Mouse (Mus musculus): ENCODE data around the gene Ikbke.

Ikbke gene

DNA sequence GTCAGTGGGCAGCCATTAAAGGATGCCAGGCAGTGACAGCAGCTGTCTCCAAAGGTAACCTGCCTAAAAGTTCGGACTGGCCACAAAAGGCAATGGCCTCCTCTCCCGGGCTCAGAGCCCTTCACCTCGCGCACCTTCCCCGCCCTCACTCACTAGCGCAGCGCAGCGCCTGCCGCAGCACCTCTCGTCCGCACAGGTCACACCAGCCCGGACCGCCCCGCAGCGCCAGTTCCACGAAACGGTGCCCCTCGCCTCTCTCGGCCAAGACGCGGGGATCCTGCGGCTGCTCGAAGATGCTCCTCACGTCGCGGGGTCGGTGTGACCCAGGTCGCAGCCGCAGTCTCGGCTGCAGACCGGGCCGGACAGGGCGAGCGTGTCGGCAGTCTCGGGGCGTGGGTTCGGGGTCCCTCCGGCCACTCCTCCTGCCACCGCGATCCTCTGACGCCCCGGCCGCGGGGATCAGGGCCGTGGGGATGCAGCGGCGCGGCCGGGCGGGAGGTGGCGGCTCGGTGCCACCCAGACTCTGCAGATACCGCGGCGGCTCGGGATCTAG lies 34.8 kb downstream of the Ikbke start:
- CTCF ChIA-PET: interaction anchor here (0.5 kb wide), 1 partner anchor 321 kb away, joined by 10 read pairs; no protein-coding TSS in a partner anchor

DNA sequence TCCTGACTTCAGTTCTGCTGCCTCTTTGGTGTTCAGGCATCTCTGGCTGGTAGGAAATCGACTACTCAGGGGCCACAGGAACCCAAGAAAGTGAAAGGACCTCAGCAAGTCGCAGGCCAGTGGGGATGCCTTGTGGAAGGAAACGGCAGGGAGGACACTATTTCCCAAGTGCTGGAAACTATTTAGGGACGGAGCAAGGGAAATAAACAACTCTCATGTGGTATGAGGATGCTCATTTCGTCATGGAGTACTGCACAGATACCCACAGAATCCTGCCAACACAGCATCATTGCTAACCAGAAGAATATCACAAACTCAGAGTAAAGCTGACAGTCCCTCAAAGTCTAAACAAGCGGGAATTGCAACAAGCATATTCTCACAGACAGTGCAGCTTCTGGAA lies 36.5 kb downstream of the Ikbke start:
- CTCF ChIA-PET: no interaction called here

DNA sequence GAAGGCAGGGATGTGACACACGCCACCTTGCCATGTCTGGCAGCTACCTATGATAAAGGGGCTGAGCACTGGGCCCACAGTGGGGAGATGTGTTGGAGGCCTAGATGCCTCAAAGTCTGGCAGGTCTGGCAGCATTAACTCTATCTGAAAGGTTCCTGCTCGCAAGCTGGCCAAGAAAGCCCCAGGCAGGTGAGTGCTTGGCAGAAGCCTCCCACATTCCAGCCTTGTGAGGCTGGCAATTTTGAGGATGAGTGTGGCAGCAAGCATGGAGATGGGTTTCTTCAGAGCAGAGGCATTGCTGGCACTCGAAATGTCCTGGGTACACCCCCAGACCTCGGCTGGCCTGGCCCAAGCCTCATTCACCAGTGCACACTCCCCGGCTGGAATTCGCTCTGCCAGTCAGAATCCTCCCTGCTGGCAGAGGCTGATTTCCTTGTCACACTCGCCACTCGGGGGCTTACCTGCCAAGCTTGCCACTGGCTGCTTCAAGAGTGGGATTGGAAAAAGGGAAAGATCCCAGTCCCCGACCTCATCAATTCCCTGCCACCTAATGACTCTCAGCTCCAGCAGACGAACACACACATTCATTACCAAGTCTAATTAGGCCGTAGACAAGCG lies 39.7 kb downstream of the Ikbke start:
- CTCF ChIA-PET: no interaction called here

DNA sequence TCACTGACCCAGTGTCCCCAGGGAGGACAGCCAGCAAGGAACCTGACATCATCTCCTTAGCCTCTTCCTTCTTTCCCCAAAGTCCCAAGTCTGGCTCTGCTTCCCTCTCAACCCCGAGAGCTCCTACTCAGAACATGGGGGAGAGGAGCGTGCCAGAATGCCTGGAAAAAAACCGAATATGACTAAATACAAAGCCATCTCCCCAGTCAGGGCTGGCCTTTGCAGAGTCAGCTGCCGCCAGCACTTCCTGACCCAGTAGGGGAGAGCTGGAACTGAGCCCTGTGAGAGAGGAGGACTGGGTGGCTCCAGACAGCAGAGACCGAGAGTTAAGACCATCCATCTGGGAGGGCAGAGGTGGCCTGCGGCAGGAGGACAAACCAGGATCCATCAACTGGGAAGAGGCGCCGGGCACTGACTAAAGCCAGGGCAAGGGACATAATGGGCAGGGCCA lies 40.5 kb downstream of the Ikbke start:
- CTCF ChIA-PET: no interaction called here

DNA sequence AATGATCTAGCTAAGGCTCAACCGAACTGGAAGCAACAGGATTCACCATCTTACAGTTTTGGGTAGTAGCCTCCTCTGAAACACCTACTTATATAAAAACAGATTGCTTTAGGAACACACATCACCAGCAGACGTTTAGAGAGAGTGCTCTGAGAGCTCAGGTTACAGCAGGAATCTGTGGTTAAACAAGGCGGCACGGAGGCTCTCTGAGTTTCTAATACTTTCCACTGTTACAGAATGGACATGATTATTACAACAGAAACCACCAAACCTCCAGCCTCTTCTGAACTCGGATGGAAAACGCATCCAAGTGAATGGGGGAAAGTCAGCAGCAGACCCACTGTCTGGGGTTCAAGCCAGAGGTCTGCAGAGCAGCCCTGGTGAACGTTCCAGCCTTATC lies 43.3 kb downstream of the Ikbke start:
- CTCF ChIA-PET: no interaction called here

DNA sequence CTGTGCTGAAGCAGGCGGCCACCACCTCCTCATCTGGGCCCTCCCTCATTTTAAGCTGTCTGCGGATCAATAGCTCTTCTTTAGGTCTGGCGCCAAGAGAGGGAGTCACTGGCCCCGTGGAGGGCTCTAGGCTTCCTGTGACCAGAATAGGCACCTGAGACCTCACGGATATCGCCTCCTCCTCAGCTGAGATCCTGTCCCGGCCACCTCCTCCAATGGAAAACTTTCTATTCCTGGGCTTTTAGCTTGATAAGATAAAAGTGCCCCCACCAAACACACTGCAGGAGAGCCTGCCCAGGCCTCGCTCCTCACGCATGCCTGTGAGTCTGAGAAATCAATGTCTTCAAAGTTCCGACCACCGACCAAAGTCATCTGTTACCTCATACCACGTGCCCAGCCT lies 45.9 kb downstream of the Ikbke start:
- CTCF ChIA-PET: interaction anchor here (0.5 kb wide), 1 partner anchor 138 kb away, joined by 3 read pairs; no protein-coding TSS in a partner anchor

DNA sequence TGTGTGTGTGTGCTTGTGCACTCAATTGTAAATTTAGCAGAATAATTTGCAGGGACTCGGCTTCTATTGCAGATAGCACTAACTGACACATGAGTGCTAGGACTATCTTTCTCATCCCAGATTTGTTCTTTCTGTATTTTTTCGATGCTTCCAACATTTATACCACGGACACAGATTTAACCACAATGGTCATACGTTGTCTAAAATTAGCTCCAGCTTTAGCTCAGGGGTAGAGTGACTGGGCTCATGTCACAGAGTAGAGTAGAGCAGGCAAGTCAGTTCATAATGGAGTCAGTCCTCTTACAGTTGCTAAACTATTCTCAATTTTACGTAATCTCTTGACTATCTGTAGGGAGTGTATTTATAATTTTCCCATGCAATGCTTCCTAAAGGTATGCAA lies 50.7 kb downstream of the Ikbke start:
- CTCF ChIA-PET: interaction anchor here (0.7 kb wide), 1 partner anchor 165 kb away, joined by 3 read pairs; no protein-coding TSS in a partner anchor

DNA sequence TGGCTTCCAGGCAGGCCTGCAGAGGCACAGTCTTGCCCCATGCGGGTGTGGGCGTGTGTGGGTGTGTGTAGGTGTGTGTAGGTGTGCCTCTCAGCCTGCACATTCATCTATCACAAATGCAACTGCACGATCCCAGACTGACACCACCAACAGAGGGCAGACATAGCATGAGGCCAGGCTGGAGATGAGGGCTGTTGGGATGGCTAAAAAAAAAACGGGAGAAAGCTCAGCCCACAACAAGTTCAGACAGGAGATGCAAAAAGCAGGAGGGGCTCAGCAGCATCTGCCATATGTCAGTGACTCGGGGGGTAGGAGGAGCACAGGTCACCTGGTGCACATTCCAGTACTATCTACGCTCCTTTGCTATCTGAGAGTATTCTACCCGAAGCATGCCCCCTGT lies 51.2 kb downstream of the Ikbke start:
- CTCF ChIA-PET: no interaction called here

DNA sequence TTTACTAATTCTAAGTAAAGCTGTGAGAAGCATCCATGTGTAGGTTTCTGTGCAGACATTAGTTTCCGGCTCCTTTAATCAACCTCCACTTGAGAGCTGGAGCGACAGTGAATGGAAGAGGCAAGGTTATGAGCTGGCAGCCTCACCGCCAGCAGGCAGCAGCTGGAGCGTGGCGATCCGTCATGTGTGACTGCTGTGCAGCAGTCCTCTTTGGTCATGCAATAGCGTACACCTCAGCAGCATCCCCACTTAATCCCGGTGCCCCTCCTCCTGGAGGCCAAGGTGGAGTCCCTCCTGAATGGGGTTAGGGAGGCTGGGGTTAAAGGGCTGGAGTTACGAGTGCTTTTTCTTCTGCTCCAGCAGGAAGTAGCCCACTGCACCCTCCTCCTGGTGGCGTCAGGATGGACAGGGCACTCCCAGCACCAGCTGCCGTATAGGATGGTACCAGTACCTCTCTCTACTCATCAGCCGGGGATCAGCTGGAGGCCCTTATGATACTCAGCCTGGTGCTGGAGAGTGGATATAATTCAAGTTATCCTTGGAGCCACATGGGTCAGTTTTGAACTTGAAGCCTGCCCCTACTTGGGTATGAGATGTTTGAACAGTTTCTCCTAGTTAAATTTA lies 54.4 kb downstream of the Ikbke start:
- CTCF ChIA-PET: no interaction called here

DNA sequence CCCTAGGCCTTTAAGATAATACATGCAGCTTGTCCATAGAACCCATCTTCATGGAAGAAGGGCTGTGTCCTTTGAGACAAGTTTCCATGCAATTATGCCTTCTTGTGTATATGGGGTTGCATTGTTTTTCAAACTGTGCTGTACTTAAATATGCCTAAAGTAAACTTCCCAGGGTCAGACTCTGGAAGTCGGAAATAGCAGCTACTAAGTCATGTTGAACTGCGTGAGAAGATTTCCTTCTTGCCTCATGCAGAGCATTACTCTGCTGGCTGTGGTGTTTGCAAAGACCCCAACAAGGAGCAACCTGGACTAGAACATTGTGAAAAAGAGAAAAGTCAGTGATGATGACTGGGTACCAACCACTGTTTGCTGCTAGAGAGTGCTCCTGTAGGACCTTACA lies 56.1 kb downstream of the Ikbke start:
- CTCF ChIA-PET: interaction anchor here (0.7 kb wide), 1 partner anchor 53 kb away, joined by 3 read pairs; no protein-coding TSS in a partner anchor

DNA sequence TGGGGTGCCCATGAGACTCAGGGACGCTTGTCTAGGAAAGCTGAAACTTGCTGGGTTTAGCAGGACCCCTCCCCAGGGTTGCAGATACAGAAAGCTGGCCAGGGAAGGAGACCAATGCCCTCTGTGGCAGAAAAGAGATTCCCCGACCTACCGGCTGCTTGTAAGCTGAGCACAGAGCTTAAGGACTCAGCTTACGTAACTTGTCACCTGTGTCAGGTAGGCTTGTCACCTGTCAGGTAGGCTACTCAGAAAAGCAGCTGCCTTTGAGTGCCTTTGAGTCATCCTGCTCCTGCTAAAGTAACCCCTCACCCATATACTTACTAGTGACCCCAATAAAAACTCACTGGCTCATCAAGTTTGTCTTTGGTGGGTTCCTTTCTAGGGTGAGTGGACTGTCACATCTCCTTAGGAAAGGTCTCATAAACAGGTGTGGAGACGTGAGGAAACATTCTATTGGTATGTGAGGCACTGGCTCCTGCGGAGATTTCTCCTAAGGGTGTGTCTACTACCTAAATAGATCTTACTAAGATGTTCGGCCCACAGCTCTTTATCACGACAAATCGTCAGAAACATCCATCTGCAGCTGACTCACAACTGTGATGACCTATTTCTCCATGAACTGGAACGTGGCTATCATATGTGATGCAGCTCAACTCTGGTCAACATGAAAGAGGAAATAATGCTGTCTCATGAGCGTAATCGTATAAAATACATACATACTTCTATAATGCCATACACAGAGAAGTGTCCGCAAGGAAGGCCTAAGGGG lies 57.4 kb downstream of the Ikbke start:
- CTCF ChIA-PET: no interaction called here

DNA sequence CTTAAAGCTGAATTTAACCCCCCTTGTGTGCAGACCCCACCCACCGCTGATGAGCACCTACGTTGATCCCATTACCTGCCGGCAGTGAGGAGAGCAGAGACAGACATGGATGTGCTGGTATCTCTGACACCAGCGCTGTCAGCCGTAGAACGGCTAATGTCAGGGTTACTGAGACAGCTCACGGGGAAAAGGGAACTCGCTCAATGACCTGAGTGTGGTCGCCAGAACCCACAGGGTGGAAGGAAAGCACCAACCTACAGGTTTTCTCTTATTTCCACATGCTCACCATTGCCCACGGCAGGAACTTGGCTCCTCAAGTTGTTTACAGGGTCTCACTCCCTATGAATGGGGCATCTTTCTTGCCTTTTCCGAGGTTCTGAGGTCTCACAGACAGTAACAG lies 60.5 kb downstream of the Ikbke start:
- CTCF ChIA-PET: interaction anchor here (0.5 kb wide), 1 partner anchor 66 kb away, joined by 14 read pairs; no protein-coding TSS in a partner anchor

DNA sequence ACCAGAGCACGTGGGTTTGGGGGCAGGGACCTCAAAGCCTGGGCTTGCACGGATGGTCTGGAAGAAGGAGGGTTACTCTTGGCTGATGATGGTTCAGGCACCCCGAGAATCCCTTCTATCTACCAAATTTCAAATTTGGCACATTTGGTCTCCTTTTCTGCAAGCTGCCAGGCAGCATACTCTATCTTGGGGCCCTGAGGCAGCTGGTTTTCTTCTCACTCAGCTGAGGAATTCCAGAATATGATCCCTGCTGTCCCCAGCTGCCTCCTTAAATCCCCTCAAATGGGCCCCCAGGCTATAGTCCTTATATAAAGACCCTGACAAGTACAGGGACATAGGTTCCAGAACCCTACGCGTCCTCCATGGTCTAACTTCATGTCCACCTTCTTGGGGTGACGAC lies 66.0 kb downstream of the Ikbke start:
- CTCF ChIA-PET: no interaction called here

DNA sequence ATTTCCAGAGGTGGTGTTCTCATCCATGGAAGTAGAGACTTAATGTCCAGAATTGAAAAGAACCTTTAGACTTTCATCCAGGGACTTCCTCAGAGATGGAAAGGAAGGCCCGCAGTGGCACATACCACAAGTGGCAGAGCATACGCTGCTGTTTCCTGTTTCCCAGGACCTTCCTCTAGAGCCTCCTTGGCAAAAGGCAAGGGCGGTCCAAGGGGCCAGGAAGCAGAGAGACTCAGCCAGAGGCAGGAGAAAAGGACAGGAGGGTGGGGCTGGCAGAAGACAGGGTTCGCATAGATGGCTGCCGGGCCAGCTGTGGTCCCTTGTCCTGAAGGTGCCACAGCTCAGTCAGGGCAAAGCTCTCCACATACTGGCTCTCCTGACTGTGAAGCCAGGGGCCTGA lies 66.5 kb downstream of the Ikbke start:
- CTCF ChIA-PET: no interaction called here

DNA sequence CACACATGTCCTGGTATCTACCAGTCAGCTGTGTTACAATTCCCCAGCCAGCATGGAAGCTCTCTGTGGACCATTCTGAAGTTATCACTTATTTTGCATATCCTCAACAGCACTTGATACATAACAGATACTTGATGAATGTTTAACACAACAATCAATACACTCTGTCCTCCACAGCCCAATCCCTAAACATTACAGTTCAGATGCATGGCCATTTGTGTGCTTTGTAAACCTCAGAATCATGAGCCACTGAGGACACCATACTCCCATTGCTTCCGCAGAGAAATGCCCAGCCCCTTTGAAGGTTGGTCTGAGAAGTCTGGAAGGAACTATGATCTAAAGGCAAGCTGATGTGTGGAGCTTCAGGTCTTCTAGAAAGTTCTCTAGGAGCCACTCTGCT lies 67.8 kb downstream of the Ikbke start:
- CTCF ChIA-PET: no interaction called here

DNA sequence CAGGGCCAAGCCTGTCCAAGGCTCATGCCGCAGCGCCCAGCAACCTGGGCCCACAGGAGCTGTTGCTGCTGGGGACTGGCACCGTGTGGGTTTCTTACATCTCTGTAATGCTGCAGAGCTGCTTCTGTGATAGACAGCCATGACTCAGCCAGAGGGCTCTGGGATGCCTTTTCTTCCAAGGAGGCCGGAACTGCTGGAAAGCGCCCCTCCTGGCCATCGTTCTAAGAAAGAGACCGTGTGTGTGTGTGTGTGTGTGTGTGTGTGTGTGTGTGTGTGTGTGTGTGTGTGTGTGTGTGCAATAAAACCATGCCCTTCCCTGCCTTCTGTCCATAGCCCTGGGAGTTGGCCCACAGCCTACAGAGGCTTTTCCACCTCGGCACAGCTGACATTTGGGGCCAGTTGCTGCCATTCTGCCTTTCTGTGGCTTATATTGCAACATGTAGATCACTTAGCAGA lies 69.4 kb downstream of the Ikbke start:
- CTCF ChIA-PET: interaction anchor here (1.1 kb wide), 1 partner anchor 94 kb away, joined by 12 read pairs; no protein-coding TSS in a partner anchor

DNA sequence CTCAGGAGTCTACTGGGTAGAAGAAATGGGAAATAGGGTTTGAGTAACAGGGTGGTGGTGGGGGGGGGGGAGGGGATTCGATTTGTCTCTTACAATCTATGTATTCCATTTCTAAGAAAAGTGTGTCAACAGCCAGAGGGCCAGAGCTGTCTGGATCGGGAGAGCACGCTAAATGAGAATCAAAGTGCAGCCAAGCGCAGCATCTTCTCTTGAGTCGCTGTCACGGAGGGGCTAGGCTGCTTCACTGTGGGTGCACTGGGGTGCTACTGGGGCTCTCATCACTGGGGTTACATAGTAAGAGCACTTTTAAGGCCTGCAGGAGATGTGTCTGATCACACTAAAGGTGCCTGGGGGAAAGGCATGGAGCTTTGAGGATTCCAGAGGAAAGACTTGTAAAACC lies 70.6 kb downstream of the Ikbke start:
- CTCF ChIA-PET: interaction anchor here (0.5 to 0.7 kb wide), 3 partner anchors 23 to 133 kb away, joined by 3 to 6 read pairs (median 3); no protein-coding TSS in a partner anchor

DNA sequence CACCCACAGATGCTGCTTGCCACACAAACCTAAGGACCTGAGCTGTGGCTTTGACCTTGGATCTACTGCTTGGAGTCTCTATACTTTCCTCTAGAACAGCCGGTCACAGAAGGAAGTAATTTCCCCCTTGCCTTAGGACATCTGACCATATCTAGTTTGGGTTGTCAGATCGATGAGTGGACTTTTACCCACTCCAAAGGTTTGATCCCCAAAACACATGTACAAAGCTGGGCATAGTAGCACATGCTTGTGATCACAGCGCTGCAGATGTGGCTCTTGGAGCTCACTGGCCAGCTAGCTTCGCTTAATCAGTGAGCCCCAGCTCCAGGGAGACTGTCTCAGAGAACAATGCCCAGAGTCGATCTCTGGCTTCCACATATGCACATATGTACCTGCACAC lies 71.3 kb downstream of the Ikbke start:
- CTCF ChIA-PET: interaction anchor here (0.8 to 1.6 kb wide), 2 partner anchors 9 to 25 kb away, joined by 3 to 4 read pairs; no protein-coding TSS in a partner anchor

DNA sequence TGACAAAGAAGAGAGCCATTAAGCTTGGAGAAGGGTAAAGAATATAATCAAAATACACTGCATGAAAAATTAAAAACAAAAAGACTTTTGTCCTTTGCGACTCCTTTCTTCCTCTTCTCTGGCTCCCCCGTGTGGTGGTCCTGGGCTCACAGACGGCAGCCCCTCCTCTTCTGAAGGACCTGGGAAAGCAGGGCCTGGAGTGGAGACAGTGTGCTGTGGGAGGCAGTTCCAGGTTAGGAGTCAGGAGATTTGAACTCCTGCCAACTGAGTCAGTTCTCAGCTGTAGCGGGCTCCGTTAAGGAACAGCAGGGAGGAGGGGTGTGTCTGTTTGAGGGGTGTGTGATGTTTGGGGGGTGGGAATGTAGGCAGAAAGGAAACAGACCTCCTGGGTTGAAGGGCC lies 71.9 kb downstream of the Ikbke start:
- CTCF ChIA-PET: interaction anchor here (0.6 to 3.2 kb wide), 5 partner anchors 9 to 412 kb away, joined by 3 to 18 read pairs (median 3); no protein-coding TSS in a partner anchor

DNA sequence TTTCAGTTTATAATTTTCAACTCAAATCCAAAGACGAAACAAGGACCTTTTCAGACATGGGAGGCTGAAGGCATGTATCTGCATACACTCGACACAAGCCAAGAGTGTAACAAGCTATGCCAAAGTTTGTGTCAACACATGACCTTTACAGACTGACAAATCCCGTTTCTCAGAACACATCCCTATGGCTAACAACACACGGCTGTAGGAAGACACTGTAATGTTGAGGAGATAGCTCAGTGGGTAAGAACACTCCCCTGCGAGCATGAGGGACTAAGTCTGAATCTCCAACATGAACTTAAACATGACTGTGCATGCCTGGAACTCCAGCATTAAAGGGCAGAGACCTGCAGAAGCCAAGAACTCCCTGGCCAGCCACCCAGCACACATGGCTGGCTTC lies 73.1 kb downstream of the Ikbke start:
- CTCF ChIA-PET: interaction anchor here (0.5 to 3.2 kb wide), 5 partner anchors 7 to 816 kb away, joined by 3 to 18 read pairs (median 6); no protein-coding TSS in a partner anchor

DNA sequence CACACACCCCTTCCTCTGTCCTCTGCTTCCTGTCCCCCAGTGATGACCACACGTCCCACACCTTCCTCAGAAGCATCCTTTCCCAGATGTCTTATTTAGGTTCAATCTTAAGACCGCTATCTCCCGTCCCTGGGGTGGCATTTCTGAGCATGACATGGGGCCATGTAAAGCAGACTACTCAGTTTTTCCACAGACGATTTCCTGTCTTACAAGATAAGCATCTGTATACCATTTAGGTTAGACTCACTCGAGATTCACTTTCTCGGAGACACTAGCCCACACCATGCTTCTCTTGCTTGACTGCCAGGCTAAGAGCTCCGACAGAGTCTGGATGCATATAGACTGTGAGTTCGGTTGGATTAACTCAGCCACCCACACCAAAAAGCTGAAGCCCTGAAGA lies 74.9 kb downstream of the Ikbke start:
- CTCF ChIA-PET: interaction anchor here (3.2 kb wide), 1 partner anchor 23 kb away, joined by 18 read pairs; no protein-coding TSS in a partner anchor
